Mouse (Mus musculus): Measurements from ENCODE around the gene Pum1. TPM values are rescaled to one million over a fixed set of nuclear protein-coding genes. Genes with fewer than 3 reads are reported as not detected.

Pum1 gene
- polyA plus RNA-seq, 1 experiment: 28.2 TPM

DNA sequence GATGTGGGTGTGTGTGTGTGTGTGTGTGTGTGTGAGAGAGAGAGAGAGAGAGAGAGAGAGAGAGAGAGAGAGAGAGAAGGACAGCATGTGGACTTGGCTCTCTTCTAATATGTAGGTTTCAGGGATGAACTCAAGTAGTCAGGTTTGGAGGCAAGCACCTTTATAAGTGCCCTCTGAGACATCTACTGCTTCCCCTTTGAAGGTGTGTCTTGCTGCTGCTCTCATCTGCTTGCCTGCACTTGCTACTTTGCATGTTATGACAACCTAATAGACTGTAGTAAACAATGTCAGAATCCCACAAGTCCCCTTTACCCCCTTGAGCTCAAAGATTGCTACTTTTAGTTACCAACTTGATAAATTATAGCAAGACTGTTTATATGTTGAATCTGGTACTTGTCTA lies 52.5 kb downstream of the Pum1 start:
- Histone ChIP-seq H3K79me2 (ENCODE audit: control insufficient read depth, insufficient read depth) (peaks cover 100% of the 10 kb centered on the region), H3K4me2 (ENCODE audit: low read depth) (no peak overlapping the region), H3ac (ENCODE audit: control insufficient read depth, insufficient read length) (no peak overlapping the region), H3K36me3 (ENCODE audit: control insufficient read depth, insufficient read depth) (peaks cover 15% of the 10 kb centered on the region), H3K27me3 (ENCODE audit: control insufficient read depth, insufficient read depth, insufficient read length) (no peaks in the 10 kb centered on the region), H3K4me3 (no peak overlapping the region)
- TF ChIP-seq REST (IDR thresholded peaks at IDR 0.05; ENCODE audit: insufficient read depth, insufficient read length) (no peak), POLR2A (IDR thresholded peaks at IDR 0.05; ENCODE audit: insufficient read length, low read depth) (no peak), MAX (IDR thresholded peaks at IDR 0.05; ENCODE audit: low read depth) (no peak), CEBPB (IDR thresholded peaks at IDR 0.05; ENCODE audit: insufficient read depth, poor library complexity, severe bottlenecking) (no peak)

GRCm38 (mm10) chr4:130719348-130719747 lies 56.2 kb downstream of the Pum1 start:
- no peaks in the 10 kb centered on the region for H3K27me3 ChIP-seq (ENCODE audit: control insufficient read depth, insufficient read depth, insufficient read length)
- no peak overlapping the region for H3K4me3 ChIP-seq
- H3ac ChIP-seq (ENCODE audit: control insufficient read depth, insufficient read length): no peak overlapping the region
- peaks cover 35% of the 10 kb centered on the region for H3K36me3 ChIP-seq (ENCODE audit: control insufficient read depth, insufficient read depth)
- H3K4me2 ChIP-seq (ENCODE audit: low read depth): no peak overlapping the region
- TF ChIP-seq USF1 (IDR thresholded peaks at IDR 0.05; ENCODE audit: low read depth): no peak
- TF ChIP-seq E2F4 (IDR thresholded peaks at IDR 0.05; ENCODE audit: insufficient read depth): no peak
- no peak for TF ChIP-seq POLR2A (IDR thresholded peaks at IDR 0.05; ENCODE audit: insufficient read length, low read depth)
- H3K79me2 ChIP-seq (ENCODE audit: control insufficient read depth, insufficient read depth): peaks cover 100% of the 10 kb centered on the region

DNA sequence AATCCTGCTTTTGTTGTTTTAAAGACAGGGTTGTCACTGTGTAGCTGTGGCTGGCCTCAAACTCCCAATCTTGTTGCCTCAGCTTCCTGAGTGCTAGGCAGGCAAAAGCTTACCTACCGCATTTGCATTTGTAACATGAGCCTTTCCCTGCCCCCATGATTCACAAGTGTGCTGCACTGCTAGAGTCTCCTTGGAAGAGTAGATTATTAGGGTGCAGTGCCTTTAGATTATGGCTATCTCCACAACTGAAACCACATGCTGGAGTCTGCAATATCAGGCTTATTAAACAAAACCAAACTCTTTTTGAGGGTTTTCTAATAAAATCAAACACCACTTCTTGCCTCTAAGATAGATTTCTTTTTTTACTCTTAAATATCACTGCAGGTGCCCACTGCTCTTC lies 59.5 kb downstream of the Pum1 start:
- Histone ChIP-seq H3ac (ENCODE audit: control insufficient read depth, insufficient read length) (no peak overlapping the region), H3K36me3 (ENCODE audit: control insufficient read depth, insufficient read depth) (peaks cover 33% of the 10 kb centered on the region), H3K79me2 (ENCODE audit: control insufficient read depth, insufficient read depth) (peaks cover 100% of the 10 kb centered on the region), H3K4me2 (ENCODE audit: low read depth) (no peak overlapping the region), H3K27me3 (ENCODE audit: control insufficient read depth, insufficient read depth, insufficient read length) (no peaks in the 10 kb centered on the region), H3K4me3 (no peak overlapping the region)
- TF ChIP-seq MYOD1 (IDR thresholded peaks at IDR 0.05; ENCODE audit: control insufficient read depth in 1 of 3, insufficient read length in 2 of 3, low read depth in 2 of 3): no peak
- TF ChIP-seq USF1 (IDR thresholded peaks at IDR 0.05; ENCODE audit: low read depth): no peak
- TF ChIP-seq MYOG (IDR thresholded peaks at IDR 0.05; ENCODE audit: control insufficient read depth in 1 of 3, insufficient read depth in 1 of 3, insufficient read length in 2 of 3, low read depth in 2 of 3): no peak
- TF ChIP-seq E2F4 (IDR thresholded peaks at IDR 0.05; ENCODE audit: insufficient read depth): no peak
- no peak for TF ChIP-seq CEBPB (IDR thresholded peaks at IDR 0.05; ENCODE audit: insufficient read depth, poor library complexity, severe bottlenecking)
- no peak for TF ChIP-seq REST (IDR thresholded peaks at IDR 0.05; ENCODE audit: insufficient read depth, insufficient read length)
- TF ChIP-seq TCF3 (IDR thresholded peaks at IDR 0.05; ENCODE audit: insufficient read length, low read depth): no peak

GRCm38 (mm10) chr4:130726118-130726517 lies 63.0 kb downstream of the Pum1 start:
- Histone ChIP-seq H3K4me2 (ENCODE audit: low read depth) (no peak overlapping the region), H3K79me2 (ENCODE audit: control insufficient read depth, insufficient read depth) (peaks cover 100% of the 10 kb centered on the region), H3K27me3 (ENCODE audit: control insufficient read depth, insufficient read depth, insufficient read length) (no peaks in the 10 kb centered on the region), H3K4me3 (no peak overlapping the region), H3ac (ENCODE audit: control insufficient read depth, insufficient read length) (no peak overlapping the region), H3K36me3 (ENCODE audit: control insufficient read depth, insufficient read depth) (peaks cover 26% of the 10 kb centered on the region)
- no peak for TF ChIP-seq MYOD1 (IDR thresholded peaks at IDR 0.05; ENCODE audit: control insufficient read depth in 1 of 3, insufficient read length in 2 of 3, low read depth in 2 of 3)
- TF ChIP-seq POLR2AphosphoS2 (IDR thresholded peaks at IDR 0.05; ENCODE audit: insufficient read length, low read depth): no peak
- TF ChIP-seq REST (IDR thresholded peaks at IDR 0.05; ENCODE audit: insufficient read depth, insufficient read length): no peak
- no peak for TF ChIP-seq TCF3 (IDR thresholded peaks at IDR 0.05; ENCODE audit: insufficient read length, low read depth)
- no peak for TF ChIP-seq USF1 (IDR thresholded peaks at IDR 0.05; ENCODE audit: low read depth)
- TF ChIP-seq E2F4 (IDR thresholded peaks at IDR 0.05; ENCODE audit: insufficient read depth): no peak
- no peak for TF ChIP-seq MYOG (IDR thresholded peaks at IDR 0.05; ENCODE audit: control insufficient read depth in 1 of 3, insufficient read depth in 1 of 3, insufficient read length in 2 of 3, low read depth in 2 of 3)
- TF ChIP-seq SRF (IDR thresholded peaks at IDR 0.05; ENCODE audit: control insufficient read depth, insufficient read length, low read depth): no peak
- TF ChIP-seq TCF12 (IDR thresholded peaks at IDR 0.05; ENCODE audit: insufficient read depth, poor library complexity, severe bottlenecking): no peak
- TF ChIP-seq MAX (IDR thresholded peaks at IDR 0.05; ENCODE audit: low read depth): no peak
- TF ChIP-seq CEBPB (IDR thresholded peaks at IDR 0.05; ENCODE audit: insufficient read depth, poor library complexity, severe bottlenecking): no peak
- no peak for TF ChIP-seq POLR2A (IDR thresholded peaks at IDR 0.05; ENCODE audit: insufficient read length, low read depth)

DNA sequence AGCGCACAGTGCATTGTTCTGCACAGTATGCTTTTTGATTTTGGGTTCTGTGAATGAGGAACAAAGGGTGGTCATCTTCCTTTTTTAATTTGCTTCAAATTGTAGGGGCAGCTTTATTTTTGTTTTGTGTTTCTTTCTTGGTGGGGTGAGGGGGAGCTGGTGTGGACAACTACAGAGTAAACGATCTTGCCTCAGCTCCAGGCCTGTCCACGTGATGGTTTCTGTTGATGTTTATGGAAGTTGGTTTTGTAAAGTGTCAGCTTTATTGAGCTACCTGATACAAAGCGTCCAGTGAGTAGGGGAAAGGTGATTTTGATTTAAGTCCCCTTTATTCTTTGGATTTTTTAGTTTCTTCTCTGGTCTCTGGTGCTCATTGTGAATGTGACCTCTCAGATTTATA lies 72.8 kb downstream of the Pum1 start:
- Histone ChIP-seq H3ac (ENCODE audit: control insufficient read depth, insufficient read length) (no peak overlapping the region), H3K36me3 (ENCODE audit: control insufficient read depth, insufficient read depth) (peaks cover 21% of the 10 kb centered on the region), H3K79me2 (ENCODE audit: control insufficient read depth, insufficient read depth) (peaks cover 99% of the 10 kb centered on the region), H3K4me3 (no peak overlapping the region), H3K4me2 (ENCODE audit: low read depth) (no peak overlapping the region), H3K27me3 (ENCODE audit: control insufficient read depth, insufficient read depth, insufficient read length) (no peaks in the 10 kb centered on the region)
- TF ChIP-seq POLR2A (IDR thresholded peaks at IDR 0.05; ENCODE audit: insufficient read length, low read depth) (no peak), TCF12 (IDR thresholded peaks at IDR 0.05; ENCODE audit: insufficient read depth, poor library complexity, severe bottlenecking) (no peak)

DNA sequence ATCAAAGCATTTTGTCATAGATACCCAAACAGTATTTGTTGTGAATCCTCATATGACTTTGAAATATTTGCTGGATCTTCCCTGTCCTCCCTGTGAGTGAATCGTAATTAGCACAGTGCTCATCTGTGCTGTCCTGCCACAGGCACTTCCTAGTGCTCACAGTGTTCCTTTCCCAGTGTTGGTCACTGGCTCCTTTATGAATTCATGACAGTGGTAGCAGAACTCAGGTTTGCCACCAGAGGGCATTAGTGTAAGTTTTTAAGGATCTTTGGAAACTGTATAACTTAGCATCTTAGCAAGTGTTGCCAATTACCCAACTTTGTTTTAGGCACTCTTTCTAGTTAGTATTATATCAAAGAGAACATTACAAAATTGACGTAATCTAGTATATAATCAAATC lies 75.4 kb downstream of the Pum1 start:
- Histone ChIP-seq H3K4me3 (no peak overlapping the region), H3ac (ENCODE audit: control insufficient read depth, insufficient read length) (no peak overlapping the region), H3K79me2 (ENCODE audit: control insufficient read depth, insufficient read depth) (peaks cover 84% of the 10 kb centered on the region), H3K4me2 (ENCODE audit: low read depth) (no peak overlapping the region), H3K27me3 (ENCODE audit: control insufficient read depth, insufficient read depth, insufficient read length) (no peaks in the 10 kb centered on the region), H3K36me3 (ENCODE audit: control insufficient read depth, insufficient read depth) (peaks cover 23% of the 10 kb centered on the region)
- no peak for TF ChIP-seq E2F4 (IDR thresholded peaks at IDR 0.05; ENCODE audit: insufficient read depth)
- TF ChIP-seq POLR2A (IDR thresholded peaks at IDR 0.05; ENCODE audit: insufficient read length, low read depth): no peak
- no peak for TF ChIP-seq MYOD1 (IDR thresholded peaks at IDR 0.05; ENCODE audit: control insufficient read depth in 1 of 3, insufficient read length in 2 of 3, low read depth in 2 of 3)
- no peak for TF ChIP-seq POLR2AphosphoS2 (IDR thresholded peaks at IDR 0.05; ENCODE audit: insufficient read length, low read depth)
- TF ChIP-seq CEBPB (IDR thresholded peaks at IDR 0.05; ENCODE audit: insufficient read depth, poor library complexity, severe bottlenecking): no peak
- TF ChIP-seq MAX (IDR thresholded peaks at IDR 0.05; ENCODE audit: low read depth): no peak
- TF ChIP-seq SRF (IDR thresholded peaks at IDR 0.05; ENCODE audit: control insufficient read depth, insufficient read length, low read depth): no peak
- TF ChIP-seq TCF12 (IDR thresholded peaks at IDR 0.05; ENCODE audit: insufficient read depth, poor library complexity, severe bottlenecking): no peak
- TF ChIP-seq MYOG (IDR thresholded peaks at IDR 0.05; ENCODE audit: control insufficient read depth in 1 of 3, insufficient read depth in 1 of 3, insufficient read length in 2 of 3, low read depth in 2 of 3): no peak
- no peak for TF ChIP-seq REST (IDR thresholded peaks at IDR 0.05; ENCODE audit: insufficient read depth, insufficient read length)
- TF ChIP-seq USF1 (IDR thresholded peaks at IDR 0.05; ENCODE audit: low read depth): no peak
- no peak for TF ChIP-seq TCF3 (IDR thresholded peaks at IDR 0.05; ENCODE audit: insufficient read length, low read depth)
